Mouse (Mus musculus) kidney, postnatal 25 days (tissue): Measurements from ENCODE around the gene Slc26a1.
"Not testable (repeated sequence)": the region's sequence is repeated elsewhere in the genome, so short reads cannot be mapped to it uniquely, and the experiment has no call there.

ENCODE experiments used
- DNase-seq, 2 experiments: peaks; one replicate each; pipeline ENCODE4 v3.0.0; 2021; ENCODE audit warnings: mixed read lengths in 2 of 2

The Slc26a1 gene

DNA sequence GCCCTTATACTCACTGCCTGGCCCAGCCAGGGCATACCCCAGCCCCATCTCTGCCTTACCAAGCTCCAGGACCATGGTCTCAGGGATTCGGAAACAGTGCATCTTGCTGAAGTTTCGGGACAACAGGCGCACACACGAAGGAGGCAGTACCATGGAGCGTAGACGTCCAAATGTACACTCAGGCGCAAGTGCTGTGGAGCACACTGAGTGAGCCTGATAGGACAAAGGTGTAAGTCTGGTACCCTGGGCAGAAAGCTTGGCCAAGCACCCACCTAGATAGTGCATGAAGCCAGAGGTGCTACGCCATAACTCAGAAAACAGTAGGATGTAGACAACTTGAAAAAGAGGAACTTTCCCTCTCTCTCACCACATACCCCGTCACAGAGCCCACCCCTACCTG, 20.0 kb downstream of the Slc26a1 start:
- no peak for DNase-seq

DNA sequence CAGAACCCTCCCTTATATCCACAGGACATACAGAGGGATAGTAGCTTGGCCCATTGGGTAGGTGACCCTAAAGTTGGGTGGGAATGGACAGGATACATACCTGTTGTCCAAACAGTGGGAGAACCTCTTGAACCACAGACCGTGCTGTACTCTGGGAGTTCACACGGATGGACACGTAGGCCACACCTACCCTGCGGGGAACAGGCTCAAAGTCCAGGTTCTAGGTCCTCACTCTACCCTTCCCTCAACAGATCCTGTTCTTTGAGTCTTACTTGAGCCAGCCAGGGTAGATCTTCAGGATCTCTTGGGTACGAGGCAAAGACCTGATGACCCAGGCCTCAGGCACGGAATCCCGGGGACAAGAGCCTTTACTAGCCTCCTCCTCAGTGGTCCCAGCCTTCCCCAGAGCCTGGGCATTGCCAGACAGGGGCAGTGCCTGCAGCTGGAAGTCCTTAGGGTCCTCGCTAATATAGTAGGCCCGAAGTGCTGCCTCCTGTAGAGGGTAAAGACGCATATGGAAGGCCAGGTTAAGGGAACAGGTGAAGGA, 20.9 kb downstream of the Slc26a1 start:
- DNase-seq, result peak; percentile 53 to 80

DNA sequence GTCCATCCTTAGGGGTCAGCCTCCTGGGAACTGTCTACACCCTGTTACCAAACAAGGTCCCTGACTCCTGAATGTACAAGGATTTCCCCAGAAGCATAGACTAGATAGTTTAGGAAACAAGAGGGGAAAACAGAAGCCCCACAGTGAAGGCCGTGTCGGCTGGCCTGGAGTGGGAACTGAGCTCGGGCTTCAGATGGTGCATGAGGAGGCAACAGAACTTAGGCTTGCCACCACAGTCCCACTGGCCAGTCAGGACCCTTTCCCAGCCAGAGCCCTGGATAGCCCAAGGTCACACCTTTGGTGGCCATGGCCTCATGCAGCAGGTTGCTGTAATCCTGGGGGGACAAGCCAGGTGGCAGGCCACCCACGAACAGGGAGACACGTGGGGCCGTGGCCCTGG, 22.0 kb downstream of the Slc26a1 start:
- DNase-seq, result no peak

DNA sequence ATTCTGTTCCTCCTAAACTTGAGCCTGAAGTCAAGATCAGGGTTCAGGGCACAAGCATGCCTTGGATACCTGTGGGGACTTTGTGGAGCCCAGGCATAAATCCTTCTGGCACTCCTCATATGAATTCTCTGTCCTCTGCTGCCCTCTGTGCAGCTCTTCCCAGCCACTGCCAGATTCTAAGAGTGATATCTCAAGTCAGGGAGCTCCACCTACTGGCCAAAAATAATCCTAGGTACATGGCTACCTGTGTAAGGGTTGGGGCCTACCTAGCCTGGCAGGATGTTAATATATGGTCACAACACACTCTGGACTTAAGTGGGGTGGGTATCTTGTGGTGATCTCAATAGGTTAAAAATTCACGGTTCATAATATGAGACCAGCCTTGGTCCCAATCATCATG, 23.5 kb downstream of the Slc26a1 start:
- peak; percentile 79 to 88 for DNase-seq

DNA sequence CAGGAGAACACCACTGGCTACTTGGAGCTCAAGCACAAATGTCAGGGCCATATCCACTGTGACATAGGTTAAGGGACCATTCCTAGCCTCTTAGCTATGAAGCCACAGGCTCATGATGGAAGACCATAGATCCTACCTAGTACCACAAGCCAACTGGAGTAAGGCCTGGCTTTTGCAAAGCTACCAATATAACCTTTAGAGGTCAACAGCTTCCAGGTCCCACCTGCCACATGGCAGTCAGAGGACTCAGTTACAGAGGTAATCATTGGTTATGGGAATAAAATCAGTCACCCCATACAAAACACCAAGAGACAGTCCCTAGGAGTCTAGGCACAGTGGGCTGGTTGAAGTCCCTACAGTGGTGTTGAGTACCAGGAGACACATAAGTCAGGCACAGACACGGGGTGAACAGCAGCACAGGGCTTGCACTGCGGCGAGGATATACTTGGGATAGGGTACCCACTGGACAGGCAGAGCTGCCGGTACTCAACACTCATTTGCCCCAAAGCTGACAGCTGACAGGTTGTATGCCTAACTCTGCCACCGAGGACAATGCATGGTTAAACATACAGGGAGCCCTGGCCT, 24.1 kb downstream of the Slc26a1 start:
- no peak for DNase-seq

DNA sequence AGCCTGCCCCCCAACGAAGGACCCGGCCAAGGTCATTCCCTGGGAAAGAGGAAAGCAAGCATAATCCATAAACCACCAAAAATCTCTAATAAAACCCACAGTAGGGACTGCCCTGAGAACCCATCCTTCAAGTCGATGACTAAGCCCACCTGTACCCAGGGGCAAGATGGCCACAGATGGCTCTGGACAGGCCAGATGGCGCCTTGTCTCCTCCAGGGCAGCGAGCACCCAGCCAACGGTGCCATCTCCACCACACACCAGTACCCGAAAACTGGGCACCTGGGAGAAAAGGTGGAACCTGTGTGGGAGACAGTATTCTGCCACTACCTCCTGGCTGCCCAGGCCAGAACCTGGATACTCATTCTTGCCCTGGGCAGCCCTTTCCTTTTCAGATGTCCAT, 25.0 kb downstream of the Slc26a1 start:
- no peak for DNase-seq

DNA sequence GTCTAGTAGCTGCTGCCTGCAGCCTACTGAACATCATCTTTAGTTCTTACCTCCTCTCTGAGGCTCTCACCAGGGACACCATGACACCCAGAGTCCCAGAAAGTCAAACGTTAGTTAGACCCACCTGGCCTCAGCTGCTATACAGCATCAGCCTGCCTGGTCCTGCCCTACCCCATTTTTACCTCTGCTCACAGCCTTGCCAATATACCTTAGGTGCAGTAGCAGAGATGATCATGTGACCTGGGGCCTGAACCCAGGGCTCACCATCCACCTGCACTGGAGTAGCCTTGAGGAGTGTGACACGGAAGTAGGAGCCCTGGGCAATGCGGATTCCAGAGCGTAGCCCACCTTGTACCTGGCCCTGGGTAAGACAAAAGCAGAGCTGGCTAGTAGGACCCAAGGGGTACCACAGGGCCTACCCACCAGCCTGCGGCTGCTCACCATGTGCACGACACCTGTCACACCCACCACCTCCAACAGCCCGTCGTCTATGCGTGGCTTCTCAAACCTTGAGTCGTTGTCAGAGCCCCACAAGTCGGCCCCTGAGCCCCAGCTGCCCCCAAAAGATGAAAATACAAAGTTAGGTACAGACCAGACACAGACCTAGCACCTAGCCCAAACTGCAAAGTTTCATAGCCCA, 26.3 kb downstream of the Slc26a1 start:
- no peak for DNase-seq

DNA sequence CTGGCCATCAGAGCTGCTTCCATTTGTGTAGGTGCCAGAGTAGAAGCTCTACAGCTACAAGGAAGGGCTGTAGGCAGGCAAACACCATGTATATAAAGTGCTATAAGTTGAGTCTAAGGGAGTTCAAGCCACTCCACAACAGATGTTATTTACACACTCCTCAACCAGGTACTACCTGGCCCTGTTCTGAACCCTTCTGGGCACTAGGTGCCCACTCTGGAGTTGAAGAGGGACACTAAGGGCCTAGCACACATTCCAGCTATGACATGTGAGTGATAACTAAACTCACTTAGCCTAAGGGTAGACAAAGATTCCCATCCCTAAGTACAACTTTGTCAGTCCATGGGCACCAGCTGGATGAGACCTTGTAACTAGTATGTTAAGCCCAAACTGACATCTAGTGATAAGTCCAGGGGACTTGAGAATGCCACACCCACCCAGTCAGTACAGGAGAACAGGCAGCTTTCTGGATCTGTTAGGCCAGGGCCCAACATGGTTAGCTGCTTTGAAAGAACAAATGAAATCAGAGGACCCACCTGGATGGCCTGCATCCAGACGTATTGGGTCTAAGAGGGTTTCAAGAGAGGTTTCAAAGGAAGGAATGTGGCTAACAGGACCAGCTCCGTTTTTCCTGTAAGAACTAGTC, 27.4 kb downstream of the Slc26a1 start:
- no peak for DNase-seq

DNA sequence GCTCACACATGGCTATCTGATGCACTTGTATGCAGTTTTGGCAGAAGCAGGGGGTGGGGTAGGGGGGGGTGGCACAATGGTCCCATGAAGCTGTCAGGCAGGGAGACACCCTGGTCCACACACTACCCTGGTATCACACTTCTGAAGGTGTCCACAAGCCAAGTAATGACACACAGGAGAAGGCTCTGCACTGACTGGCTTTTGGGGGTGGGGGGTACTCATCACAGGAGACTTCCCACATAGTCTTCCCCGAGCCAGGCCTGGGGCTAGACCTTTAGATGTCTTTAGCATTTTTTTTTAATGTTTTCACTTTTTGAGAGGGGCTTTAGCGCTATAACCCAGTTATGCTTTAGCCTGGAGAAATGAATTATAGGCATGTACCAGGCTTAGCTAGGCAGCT, 28.1 kb downstream of the Slc26a1 start:
- DNase-seq, result no peak

DNA sequence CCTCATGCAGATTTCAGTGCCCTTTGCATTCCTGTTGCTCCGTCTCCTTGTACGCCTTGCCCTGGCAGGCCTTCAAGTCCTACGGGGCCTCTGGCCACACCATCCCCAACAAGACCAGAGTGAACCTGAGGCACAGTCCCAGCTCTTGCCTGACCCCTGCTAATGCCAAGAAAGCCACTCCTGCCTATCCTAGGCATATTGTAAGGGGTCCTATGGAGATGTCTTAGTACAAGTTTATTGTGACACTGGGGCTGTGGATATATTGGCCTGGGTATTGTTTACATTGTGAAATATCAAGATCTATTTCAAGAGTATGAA, 29.1 kb downstream of the Slc26a1 start:
- peak in 1 of 2 experiments; percentile 23 for DNase-seq

DNA sequence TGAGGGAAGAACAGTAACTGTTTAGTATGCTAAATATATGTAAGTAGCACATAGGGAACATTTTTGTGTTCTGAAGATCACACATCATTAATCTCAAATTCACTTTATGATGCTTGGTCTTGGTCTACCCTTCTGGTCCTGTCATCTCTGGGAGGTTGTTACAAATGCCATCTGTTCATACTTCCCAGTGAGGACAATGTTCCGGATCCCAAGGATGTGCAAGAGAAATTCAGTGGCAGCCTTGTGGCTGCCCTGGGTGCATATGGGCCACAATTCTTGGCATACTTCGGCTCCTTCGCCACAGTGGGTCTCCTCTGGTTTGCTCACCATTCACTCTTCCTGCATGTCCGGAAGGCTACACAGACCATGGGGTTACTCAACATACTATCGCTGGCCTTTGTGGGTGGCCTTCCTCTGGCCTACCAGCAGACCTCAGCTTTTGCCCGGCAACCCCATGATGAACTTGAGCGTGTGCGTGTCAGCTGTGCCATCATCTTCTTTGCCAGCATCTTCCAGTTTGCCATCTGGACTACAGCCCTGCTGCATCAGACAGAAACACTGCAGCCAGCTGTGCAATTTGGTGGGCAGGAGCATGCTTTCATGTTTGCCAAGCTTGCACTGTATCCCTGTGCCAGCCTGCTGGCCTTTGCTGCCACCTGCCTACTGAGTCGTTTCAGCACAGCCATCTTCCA, 29.6 kb downstream of the Slc26a1 start:
- peak in 1 of 2 experiments; percentile 69 for DNase-seq

DNA sequence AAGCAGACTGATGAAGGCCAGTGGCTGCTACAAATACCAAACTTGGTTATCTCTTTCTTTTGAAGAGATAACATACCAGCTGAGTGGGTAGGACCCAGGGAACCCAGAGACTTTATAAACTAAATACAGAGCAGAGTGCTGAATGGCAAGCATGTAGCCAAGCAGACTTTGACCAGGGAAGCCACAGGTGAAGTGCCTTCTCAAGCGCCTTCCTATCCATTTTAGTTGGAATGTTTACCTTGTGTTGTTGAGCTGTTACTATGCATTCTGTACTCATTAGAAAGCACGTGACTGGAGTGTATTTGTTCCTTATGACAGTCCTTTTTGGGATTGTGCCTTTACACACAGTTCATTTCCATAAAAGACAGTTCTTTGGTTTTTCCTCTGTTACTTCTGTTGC, 31.7 kb downstream of the Slc26a1 start:
- DNase-seq, result no peak

DNA sequence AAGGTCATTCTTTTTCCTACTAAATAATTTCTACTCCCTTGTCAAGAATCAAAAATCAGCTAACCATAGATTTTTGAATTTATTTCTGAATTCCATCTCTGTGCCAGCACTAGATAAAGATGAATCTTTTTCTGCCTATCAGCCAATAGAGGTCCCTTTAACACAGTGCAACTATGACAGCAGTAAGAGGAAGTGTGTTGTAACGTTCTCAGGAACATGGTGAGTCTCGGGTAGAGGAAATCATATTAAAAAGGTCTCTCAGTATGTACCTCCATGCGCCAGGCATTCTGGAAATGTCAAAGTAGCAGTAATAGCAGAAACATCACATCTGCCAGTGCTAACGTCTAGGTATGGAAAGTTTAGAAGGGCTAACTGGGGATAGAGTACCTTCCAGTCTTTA, 39.2 kb downstream of the Slc26a1 start:
- no peak for DNase-seq

DNA sequence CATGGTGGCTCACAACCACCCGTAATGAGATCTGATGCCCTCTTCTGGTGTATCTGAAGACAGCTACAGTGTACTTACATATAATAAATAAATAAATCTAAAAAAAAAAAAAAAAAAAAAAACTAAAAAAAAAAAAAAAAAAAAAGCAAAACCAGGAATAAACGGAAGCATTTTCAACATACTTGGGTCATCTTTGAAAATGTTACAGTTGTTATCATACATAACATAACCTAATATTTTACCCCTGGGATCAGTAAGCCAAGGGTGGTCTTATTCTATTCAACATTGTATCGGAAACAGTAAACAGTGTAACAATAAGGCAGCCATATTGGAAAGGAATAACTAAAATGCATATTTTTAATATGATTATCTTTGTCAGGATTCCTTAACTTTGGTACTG, 41.3 kb downstream of the Slc26a1 start:
- not testable (repeated sequence) for DNase-seq

DNA sequence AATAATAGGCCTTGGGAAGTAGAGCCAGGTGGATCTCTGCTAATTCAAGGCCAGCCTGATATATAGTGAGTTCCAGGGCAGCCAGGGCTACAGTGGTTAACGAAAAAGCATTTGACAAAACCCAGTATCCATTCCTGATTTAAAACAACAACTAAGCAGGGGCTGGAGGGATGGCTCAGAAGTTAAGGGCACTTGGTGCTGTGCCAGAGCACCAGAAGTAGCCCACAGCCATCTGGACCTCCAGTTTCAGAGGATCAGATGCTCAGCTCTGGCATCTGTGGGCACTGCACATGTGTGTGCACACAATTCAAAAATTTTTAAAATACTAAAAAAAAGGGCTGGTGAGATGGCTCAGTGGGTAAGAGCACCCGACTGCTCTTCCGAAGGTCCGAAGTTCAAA, 41.7 kb downstream of the Slc26a1 start:
- no peak for DNase-seq

DNA sequence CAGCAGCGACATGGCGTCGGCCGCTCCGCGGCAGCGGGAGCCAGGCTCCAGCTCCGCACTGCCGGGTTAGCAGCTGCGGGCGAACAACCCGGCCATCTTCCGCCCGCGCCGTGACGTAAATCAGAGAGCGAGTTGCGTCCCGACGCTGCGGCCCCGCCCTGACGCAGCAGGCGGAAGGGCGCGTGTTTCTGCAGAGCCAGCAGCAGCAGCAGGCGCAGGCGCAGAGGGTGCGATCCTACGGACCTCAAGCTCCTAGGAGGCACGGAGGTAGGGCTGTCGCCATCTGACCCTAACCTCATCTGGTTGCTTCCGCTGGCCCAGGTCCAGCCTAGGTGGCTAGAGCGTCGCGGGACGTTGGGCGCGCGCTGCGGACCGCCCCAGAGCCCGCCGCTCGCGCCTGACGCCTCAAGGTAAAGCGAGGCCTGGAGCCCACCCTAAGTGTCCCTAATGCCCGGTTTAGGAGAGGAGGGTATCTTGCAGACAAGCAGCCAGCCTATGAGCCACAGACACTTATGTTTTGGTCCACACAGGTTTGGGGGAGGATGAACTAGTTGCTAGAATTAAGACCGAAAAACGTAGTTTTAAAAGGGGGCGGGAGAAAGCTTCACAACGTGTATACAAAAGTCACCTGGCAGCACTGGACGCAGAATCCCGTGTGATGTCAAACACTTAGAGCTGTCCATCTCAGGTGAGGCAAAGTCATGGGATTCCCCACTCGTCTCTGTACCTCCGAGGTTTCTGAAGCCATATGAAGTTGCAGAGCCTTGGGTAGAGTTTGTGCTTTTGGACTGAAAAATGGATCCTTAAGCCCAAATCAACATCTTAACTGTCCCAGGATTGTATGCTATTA, 45.5 kb downstream of the Slc26a1 start, which contains the start of the genes Gak and Tmem175:
Gene Gak (minus strand): TSS at position 122 of the 850 bp plus-strand sequence.
Gene Tmem175 (plus strand): TSS at position 137 of the 850 bp plus-strand sequence.
- peak; percentile 94 to 97 for DNase-seq

DNA sequence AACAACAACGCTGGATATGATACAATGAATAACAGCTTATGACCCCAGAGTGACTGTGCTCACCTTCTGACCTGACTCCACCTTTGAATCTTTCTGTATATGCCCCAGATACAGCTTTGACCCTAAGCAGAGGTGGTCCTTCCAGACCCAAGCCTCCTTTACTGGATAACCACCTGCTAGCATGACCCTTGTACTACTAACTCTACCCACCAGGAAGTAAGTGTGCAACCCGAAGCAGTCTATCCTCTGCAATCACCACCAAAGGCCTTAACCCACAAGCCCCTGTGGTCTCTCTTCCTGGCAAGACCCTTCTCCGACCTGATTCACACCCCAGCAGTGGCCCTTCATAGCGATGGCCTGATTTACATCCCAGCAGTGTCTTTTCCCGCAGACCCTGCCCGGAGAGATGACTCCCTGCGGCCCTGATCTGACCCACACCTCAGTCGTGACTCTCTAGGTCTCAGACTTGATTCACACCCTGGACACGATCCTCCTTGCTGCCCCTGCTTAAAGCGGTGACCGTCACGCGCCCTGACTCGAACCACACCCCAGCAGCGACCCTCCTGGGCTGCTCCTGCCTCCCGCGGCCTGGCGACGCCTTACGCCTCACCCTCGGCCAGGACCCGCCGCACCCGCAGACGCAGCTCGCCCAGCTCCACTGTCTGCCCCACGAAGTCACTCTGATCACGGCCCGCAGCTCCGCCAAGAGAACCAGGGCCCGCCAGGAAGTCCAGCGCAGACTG, 46.3 kb downstream of the Slc26a1 start:
- DNase-seq, result no peak

DNA sequence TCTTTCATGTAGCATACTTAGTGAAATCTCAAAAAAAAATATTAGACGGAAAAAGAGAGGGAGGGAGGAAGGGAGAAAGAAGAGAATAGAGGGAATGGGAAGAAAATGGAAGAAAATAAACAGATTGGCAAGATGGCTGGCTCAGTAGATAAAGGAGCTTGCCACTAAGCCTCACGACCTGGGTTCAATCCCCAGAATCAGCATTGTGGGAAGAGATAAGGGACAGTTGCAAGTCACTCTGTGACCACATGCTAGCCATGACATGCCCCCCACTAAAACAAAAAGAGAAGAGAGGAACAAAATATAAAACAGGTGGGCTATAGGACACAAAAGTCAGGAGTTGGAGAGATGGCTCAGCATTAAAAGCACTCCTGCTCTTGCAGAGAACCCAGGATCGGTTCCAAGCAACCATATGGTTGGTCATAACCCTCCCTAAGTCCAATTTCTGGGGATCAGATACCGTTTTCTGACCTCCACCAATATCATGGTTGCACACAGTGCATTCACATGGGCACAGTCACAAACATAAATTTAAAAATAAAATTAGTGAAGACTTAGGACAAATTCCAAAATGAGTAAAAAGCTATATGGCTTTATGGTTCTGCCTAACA, 49.2 kb downstream of the Slc26a1 start:
- no peak for DNase-seq

DNA sequence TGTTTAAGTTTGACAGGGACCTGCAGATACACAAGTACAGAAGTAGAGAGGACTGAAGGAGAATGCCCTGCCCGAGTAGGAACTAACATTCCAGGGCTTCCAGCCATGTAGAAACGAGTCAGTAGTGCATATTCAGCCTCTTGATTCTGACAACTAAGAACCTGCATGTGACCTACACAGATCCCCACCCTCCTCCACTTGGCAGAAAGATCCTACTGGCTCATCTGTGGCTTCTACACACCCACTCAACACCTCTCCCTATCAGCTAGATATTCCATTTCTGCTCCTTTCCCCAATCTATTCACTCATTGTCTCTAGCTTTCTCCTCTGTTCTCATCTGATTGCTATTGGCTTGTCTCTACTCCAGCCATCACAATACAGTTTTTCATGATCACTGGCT, 53.5 kb downstream of the Slc26a1 start:
- DNase-seq, result no peak
